Mouse (Mus musculus) frontal cortex, adult (tissue): ENCODE measurements around the gene Alms1.
"Not testable (repeated sequence)": the region's sequence is repeated elsewhere in the genome, so short reads cannot be mapped to it uniquely, and the experiment has no call there.

ENCODE experiments used
- ATAC-seq: cut with Nextera tagmentation; 2 replicates; pipeline ENCODE4 v1.9.2; 2017; ENCODE audit warnings: mild to moderate bottlenecking, moderate library complexity, mixed read lengths; ENCODE audit not compliant: low TSS enrichment

The Alms1 gene

GRCm38 (mm10) chr6:85587396-85588143, at the start of gene Alms1:
Gene Alms1, plus strand, starts transcription at chr6:85587531.
- ATAC-seq, result peak; percentile 92

DNA sequence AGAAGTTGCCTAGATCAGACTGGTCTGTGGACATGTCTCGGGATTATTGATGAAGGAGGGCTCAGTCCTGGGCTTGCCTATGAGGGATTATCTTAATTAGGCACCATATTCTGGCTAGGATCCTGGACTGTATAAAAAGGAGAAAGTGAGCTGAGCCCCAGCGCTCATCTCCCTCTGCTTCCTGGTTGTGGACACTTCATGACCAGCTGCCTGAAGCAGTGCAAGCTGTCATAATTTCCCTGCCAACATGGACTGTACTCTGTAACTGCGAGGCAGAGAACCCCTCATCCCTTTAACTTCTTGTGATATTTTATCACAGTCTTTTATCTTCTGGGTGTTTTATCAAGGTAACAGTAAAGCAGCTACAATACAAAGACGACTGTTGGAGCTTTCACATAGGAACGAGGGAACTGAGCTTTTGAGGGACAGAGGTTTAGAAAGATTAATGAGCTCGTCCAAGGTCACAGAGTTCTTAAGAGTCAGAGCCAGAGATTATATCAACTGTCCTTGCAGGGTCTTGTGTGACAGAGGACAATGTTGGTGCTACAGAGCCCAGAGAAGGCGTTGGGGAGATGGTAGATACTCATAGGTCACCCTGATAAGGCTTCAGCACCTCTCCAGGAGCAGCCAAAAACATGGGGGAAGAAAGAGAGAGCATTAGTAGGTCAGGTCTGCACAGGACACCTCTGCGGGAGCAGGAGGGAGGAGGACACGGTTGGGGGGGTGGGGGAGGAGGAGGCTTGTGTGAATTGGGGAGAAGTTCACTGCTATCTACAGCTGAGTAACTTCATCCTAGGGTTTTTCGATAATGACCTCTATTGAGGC, 43.8 kb upstream of the Alms1 start:
- ATAC-seq, result no peak

DNA sequence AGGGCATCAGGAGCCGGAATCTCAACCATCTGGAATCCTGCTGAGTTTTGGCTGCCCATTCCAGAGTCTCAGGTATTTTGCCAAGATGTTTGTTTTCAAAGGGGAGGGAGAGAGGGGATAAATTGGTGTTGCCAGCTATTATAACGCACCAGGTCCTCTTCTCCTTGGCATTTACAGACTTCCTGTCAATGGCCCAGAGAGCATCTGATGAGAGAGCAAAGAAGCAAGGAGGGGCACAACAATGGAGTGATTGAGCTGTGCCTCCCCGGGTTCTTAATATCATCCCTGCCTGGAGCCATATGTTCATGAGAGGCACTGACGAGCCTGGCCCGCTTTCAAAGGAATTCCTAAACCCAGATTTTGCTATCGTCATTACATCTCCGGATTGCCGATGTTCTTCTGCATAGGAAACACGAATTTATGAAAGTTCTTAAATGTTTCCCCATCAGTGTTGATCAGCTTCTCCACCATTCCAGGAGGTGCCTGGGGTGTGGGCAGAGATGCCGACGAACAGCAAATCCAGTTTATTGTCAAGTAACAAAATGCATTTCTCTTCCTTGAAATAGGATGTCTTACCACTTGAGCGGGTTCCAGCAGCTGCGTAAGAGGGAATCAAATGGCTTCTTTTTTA, 43.0 kb upstream of the Alms1 start:
- ATAC-seq, result peak; percentile 50

GRCm38 (mm10) chr6:85547642-85548041, 39.7 kb upstream of the Alms1 start:
- no peak for ATAC-seq

DNA sequence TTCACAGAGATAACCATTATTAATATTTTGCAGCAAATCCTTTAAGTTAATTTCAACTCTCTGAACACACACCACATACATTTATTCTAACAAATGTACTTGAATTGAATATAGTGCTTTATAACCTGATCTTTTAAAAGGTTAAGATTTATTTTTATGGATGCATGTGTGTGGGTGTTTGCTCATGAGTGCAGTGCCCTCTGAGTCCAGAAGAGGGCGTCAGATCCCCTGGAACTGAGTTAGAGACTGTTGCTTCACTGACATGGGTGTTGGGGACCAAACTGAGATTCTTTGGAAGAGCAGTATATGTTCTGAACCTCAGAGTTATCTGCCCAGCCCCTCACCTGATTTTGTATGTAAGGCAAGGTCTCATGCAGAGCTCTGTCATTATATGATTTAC, 25.0 kb upstream of the Alms1 start:
- no peak for ATAC-seq

DNA sequence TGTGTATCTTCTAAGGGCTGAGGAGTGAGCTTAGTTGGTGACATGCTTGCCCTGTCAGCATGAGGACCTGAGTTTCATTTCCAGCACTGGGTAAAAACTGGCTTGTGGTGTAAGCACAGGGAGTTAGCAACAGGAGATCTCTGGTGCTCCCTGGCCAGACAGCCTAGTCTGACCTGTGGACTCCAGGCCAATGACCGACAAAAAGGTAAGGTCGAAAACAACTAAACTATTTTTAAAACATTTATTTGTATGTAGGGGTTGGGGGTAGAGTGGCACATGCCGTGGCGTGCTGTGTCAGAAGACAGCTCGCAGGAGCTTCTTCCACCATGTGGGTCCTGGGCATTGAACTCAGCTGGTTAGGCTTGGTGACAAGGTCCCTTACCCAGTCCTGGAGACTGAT, 14.5 kb upstream of the Alms1 start:
- no peak for ATAC-seq

GRCm38 (mm10) chr6:85581688-85582087, 5.6 kb upstream of the Alms1 start:
- ATAC-seq, result no peak

GRCm38 (mm10) chr6:85584612-85585011, 2.7 kb upstream of the Alms1 start:
- no peak for ATAC-seq

GRCm38 (mm10) chr6:85586805-85587367, 445 bp upstream of the Alms1 start:
- no peak for ATAC-seq

DNA sequence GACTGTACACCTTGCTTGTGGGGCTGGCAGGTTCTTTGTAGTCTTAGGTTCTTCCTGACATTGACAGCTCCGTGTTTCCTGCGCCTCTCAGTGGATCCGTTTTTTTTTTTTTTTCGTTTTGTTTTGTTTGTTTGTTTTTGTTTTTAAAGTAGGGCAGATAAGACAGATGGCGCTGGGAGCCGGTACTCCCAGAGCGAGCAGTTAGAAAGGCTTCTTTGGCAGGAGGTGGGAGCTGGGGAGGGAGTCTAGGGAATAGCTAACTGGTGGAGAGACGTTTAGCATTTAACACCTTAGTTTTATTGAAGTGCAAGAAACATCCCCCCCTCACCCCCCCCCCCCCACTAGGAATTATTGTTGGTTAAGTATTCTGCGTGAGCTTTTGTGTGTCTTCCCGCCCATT, 833 bp downstream of the Alms1 start:
- ATAC-seq, result peak; percentile 39; the same call in 1 of the 2 replicates

- no peak for ATAC-seq
These were observed 1.2 kb downstream of the Alms1 start for GRCm38 (mm10) chr6:85588568-85588967.

- ATAC-seq, result no peak
These were observed 2.8 kb downstream of the Alms1 start for GRCm38 (mm10) chr6:85590116-85590515.

DNA sequence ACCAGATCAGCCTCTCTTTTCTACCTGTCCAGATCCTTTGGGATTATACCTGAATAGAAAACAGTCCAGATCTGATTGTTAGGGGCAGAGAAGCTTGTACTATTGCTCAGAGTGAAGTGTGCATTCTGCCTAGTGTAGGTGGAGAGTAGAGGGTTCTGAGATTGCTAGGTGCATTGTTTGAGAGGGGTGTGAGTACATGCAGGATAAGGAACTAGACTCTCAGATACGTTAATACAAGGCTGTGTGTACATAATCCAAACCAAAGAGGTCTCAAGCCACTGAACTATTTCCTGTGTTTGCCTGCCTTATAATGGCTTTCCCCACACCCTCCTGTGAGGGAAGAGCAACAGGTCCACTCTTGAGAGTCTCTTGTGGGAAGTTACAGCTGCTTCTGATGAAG, 12.0 kb downstream of the Alms1 start:
- ATAC-seq, result no peak

- ATAC-seq, result no peak
These were observed 23.2 kb downstream of the Alms1 start for GRCm38 (mm10) chr6:85610511-85610910.

DNA sequence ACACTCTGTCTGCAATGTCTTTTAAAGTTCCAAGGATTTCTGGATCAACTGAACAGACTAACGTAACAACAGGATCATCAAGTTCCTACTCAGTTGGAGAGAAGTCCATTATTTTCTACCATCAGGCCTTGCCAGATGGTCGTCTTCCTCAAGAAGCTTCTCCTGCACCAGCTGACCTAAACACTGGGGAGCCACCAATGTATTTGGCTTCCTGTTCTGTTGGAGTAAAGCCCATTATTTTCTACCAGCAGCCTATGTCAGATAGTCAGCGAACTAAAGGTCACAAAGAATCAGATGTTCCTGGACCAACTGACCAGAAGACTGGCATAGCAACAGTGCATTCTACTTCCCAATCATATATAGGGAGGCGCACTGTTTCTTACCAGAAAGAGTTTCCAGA, 33.5 kb downstream of the Alms1 start:
- ATAC-seq, result no peak

DNA sequence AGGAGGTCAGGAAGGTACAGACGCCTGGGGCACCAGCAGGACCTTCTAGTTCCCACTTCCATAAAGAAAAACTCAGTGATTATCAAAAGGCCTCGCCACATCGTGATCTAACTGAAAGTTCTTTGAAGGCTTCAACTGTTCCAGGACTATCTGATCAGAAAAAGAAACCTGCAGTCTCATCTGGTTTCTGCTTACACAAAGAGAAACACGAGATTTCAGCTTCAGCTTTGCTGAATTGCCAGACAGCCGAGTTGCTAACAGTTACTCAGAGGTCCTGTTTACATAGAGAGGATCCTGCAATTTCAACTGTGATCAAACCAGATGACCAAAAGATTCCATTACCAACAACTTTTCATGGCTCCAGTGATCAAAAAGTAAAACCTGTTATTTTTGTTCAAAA, 34.3 kb downstream of the Alms1 start:
- no peak for ATAC-seq

- no peak for ATAC-seq
These were observed 37.2 kb downstream of the Alms1 start for GRCm38 (mm10) chr6:85624511-85624910.

DNA sequence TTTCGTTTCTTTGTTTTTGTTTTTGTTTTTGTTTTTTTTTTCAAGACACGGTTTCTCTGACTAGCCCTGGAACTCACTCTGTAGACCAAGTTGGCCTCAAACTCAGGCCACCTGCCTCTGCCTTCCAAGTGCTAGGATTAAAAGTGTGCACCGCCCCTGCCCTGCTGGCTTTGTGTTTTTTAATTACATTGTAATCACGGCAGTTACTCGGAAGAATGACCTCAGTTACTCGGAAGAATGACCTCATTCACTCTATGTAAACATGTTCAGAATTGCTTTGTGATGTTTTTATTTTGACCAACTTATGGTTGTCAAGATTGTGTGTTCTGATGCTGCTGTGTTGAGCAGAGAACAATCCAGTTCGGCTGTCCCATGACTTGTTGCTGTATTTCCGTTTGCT, 45.8 kb downstream of the Alms1 start:
- ATAC-seq, result no peak

GRCm38 (mm10) chr6:85653244-85653643, 65.9 kb downstream of the Alms1 start:
- no peak for ATAC-seq

- not testable (repeated sequence) for ATAC-seq
These were observed 114.6 kb downstream of the Alms1 start for GRCm38 (mm10) chr6:85701943-85702342.

- ATAC-seq, result peak; percentile 86
These were observed 121.9 kb downstream of the Alms1 start for GRCm38 (mm10) chr6:85709206-85709605.

DNA sequence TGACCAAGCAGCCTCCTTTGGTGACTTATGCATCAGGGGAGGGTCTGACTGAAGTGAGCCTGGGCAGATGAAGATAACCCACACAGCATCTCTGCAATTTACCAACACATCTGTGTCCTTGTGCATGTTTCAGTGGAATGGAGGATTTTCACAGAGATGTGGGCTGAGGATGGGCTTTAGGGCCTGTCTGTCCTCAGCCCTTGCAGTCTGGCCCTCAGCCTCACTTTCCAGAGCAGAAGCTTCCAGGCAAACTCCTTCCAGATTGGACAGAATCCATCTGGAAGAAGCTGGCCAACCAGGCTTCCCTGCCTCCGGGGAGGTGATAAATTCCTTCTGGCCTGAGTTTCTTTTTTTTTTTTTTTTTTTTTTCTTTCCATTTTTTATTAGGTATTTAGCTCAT, 122.3 kb downstream of the Alms1 start:
- peak; percentile 58 for ATAC-seq
